Mouse (Mus musculus): ENCODE measurements around the gene 6030452D12Rik.

The 6030452D12Rik gene

DNA sequence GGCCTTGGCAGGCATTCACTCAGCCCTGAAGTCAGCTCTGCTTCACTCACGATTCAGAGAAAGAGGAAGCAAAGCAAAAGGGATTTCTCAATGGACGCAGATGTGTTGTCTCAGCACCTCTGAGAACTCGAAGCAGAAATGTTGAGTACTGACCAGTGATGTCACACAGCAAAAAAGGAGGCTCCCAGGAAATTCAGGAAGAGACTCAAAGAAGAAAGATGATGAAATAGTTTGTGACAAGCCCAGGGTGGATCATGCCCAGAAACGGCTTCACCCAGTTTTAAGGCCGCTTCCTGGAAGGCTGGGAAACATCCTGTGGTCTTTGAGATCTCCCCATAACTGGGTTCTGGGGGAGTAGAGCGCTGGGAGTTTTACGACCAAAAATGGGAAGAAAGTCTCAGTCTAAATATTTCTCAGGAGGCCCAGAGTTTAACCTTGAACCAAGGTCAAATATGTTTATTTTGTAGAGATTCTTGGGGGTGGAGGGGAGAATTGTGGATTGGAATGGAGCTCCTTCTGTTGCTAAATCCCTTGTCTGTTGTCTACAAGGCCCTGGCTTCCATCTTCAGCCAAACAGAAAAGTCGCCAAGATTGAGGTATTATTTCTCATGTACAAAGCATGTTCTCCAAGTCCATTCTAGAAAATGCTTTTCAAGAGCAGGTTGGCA, at the start of gene 6030452D12Rik:
Gene 6030452D12Rik, plus strand, starts transcription at position 505 of the 668 bp plus-strand sequence.
- DNase-seq = no peak

DNA sequence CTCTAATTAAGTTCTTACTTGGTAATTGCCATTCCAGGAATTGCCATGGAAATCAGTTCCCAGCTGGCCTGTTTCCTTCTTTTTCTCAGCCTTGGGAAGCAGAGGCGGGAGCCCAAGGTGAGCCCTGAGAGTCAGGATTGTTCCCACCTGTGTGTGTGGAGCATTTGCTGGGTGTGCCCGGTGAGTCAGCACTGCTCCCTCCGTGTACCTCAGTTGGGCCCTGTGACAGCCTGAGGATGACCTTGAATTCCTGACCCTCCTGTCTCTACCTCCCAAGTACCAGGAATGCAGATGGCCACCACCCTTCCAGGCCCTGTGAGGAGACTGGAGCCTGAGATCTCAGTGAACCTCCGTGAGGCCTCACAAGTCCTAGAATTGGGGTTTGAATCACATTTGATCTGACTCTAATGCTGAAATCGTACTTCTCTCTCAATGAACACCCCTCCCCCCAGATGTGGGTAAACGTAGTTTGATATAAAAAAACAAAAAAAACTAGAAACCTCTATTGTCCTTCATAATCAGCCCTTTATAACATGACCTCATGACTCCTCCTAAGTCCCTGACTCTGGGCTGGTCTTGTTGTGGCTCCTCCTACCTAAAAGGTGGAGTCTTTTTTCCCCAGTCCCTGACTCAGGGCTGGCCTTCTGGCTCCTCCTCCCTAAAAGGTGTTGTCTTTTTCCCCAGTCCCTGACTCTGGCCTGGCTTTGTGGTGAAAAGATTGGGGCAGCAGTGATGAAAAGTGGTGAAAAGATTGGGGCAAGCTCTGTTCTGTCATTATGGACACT, 48.8 kb upstream of the 6030452D12Rik start:
- DNase-seq = no peak

DNA sequence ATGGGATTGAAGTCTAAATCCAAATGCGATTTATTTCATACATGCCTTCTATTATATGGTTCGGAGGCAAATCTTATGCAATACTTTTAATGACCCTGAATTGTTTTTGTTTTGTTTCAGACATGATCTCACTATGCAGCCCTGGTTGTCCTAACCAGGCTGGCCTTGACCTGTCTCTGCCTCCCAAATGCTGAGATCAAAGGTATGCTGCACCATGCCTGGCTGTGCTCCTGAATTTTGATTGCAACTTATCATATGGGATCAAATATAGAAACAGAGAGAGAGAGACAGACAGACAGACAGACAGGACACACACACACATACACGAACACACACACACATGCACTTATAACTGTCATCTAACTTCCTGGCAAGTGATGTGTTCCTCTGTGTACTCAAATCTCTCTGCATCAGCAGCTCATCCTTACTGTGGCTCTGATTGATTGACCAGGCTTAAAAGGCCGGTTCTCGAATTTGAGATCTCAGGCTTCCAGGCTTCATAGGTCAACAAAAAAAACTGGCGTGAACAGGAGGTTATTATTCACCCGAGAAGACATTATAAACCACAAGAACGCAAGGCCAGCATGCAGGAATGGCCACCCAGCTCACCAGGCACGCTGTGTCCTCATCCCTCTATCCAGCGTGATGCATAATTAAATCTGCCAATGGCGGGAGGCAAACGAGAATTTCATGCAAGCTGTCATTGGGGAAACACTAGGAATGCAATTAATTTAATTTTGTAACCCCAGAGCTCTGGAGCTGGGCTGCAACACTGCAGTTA, 47.4 kb upstream of the 6030452D12Rik start:
- DNase-seq = no peak

DNA sequence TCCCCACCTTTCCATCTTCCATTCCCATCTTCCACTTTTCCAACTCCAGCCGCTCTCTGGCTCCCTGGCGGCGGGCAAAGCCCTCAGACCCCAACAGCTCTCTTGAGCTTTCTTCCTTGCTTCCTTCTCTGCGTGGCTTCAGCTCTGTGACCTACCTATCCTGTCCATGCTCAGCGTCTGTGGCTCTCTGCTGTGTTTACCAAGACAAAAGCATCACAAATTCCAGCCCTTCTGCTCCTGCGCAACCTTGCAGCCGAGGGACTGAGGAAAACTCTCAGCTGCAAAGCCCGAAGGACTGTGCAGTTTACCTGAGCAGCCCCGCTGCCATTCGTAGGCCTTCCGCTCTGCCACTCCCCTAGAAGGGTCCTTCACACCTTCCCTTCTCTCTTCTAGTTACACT, 46.3 kb upstream of the 6030452D12Rik start:
- DNase-seq = no peak

DNA sequence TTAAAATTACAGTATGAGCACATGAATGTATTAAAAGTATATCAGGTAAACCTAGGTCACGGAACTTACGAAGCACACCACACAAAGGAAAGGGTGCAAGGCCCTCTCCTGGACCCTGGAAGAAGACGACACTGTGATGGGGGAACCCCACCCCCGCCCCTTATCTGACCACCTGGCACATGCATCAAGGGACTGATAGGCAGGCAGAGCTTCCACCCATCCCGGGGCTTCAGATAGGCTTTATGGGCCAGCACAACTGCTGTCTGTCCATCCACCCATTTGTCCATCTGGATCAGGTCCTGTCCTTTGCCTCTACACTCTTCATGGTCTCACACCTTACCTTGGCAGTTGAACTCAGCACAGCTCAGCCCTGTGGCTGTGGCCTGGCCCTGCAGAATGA, 38.2 kb upstream of the 6030452D12Rik start:
- no peak for DNase-seq

DNA sequence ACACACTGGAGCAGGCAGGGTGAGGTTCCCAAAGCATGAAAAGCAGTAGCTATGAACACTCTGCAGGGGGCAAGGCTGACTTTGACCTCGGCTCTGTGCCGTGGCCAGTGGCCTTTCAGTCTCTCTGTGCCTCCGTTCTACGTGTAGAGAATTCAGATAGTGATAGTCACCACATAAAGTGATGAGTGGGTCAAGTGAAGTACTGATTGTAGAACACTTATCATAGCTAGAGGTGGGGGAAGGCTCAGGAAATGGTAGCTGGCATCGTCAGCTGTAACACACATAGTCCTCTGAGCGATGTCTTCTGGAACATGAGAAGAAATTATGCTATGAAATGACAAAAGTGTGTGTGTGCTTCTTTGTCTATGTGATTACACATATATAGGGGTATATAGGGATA, 36.5 kb upstream of the 6030452D12Rik start:
- no peak for DNase-seq

DNA sequence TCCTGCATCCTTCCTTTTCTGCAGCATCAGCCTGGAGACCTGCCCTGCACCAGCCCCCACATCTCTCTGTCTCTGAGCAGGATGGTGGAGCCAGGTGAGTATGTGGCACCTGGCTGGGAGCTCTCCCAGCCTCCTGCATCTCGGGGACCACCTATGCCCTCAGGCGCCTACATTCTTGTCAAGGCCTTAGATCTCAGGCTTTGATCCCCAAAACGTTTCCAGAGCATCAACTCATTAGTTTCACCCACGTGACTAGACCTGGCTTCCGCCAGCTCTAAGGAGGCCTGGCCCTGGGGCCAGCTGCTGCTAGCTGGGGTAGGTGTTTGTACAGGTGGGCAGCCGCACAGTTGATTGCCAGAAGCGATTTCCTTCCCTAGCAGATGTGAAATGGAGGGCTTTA, 30.8 kb upstream of the 6030452D12Rik start:
- no peak for DNase-seq

DNA sequence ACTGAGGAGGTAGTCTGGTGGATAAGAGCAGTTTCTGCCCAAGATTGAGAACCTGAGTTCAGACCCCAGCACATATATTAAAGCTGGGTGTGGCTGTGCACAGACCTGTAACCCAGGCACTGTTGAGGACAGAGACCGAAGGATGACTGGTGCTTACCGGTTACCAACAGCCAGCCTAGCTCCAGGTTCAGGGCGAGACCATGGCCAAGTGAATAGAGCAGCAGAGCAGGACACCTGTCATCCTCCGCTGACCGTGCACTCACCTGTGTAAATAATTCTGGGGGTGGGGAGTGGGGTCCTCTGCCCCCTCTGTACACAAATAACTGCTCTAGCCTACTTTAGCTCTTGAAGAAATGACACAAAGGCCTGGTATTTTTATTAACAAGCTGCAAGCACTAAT, 26.3 kb upstream of the 6030452D12Rik start:
- no peak for DNase-seq

DNA sequence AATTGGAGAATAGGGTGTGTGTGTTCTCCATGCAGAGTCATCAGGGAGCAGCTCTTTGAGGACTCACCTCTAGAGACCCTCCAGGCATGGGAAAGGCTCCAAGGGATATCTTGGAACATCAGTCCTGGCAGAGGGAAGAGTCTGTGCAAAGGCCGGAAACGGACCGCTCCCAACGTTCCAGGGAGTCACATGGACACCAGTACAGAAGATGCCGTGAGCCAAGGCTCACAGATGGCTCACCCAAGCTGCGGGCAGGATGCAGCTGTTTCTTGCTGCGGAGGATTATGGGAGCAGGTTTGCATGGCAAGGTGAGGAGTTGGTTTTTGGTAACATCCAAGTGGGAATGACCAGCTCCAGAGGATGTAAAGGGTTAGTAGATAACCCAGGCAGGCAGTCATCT, 3.9 kb downstream of the 6030452D12Rik start:
- DNase-seq = no peak

DNA sequence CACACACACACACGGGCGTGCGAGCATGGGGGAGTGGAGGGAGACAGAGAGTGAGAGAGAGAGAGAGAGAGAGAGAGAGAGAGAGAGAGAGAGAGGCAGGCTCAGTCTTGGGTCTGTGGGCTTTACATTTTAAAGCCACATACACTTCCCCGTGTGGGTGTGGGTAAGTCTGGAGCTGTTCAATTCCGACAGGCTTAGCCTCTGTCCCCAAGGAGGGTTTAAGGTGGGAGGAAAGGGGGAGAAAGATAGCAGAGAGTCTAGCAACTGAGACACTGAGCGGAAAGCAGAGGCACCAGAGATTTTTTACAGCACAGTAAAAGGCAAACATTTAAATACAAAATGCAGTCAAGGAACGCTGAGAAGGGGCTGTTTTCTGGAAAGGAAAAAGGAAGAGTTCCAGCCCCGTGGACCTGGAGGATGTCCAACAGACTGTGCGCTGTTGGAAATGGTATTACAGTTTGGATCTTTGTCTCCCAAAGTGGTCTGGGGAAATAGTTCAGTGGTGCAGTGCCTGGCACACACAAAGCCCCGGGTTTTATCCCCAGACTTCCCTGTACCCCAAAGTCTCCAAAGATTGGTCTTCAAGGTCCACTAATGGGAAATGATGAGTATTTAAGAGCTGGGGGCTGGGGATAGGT, 5.1 kb downstream of the 6030452D12Rik start:
- no peak for DNase-seq

DNA sequence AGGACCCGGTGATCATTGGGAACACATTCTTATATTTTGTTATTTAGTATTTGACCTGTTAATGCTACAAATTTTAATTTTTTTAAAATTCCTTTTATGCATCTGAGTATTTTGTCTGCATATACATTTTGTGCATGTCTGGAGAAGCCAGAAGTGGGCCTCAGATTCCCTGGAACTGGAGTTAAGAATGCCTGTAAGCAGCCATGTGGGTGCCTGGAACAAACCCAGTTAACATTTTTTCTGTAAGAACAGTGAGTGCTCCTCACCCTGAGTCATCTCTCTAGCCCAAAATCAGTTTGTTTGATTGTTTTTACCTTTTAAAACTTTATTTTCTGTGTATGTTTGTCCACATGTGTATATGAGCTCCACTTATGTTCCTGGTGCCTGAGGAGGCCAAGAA, 5.8 kb downstream of the 6030452D12Rik start:
- DNase-seq = no peak

DNA sequence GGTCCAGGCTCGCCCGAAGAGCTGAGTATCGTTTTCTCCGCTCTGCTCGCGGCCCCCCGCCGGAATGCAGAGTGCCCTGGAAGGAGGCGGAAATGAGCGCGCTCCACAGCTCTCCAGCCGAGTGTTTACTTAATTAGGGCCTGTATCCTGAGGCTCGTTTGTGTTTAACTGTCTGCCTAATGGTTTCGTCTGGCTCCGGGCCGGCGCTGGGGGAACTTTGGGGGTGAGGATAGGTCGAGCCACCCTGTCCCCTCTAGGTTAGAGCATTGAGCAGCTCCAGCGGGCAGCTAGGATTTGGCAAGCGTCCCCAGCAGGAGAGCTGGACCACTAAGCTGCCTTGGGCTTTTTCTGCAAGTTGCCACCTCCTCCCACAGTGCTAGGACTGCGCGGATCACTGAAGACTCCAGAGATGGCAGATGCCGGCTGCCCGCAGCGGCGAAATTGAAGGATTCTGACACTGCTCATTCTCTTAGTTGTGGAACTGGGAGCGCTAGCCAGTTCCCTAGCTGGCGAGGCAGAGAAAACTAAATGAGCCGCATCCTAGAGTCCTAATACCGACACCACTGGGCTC, 7.5 kb downstream of the 6030452D12Rik start:
- DNase-seq = no peak

DNA sequence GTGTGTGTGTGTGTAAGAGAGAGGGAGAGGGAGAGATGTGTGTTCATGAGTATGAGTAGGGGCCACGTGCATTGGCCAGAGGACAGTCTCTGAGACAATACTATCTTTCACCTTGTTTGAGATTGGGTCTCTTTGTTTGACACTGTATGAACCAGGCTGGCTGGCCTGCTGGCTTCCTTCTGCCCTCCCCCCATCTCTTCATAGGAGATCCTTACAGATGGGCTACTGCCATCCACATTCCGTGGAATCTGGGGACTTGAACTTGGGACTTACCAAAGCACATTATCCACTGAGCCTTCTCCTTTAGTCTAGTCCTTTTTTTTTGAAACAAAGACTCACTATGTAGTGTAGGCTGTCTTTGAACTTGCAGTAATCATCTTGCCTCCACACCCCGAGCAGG, 8.1 kb downstream of the 6030452D12Rik start:
- no peak for DNase-seq

DNA sequence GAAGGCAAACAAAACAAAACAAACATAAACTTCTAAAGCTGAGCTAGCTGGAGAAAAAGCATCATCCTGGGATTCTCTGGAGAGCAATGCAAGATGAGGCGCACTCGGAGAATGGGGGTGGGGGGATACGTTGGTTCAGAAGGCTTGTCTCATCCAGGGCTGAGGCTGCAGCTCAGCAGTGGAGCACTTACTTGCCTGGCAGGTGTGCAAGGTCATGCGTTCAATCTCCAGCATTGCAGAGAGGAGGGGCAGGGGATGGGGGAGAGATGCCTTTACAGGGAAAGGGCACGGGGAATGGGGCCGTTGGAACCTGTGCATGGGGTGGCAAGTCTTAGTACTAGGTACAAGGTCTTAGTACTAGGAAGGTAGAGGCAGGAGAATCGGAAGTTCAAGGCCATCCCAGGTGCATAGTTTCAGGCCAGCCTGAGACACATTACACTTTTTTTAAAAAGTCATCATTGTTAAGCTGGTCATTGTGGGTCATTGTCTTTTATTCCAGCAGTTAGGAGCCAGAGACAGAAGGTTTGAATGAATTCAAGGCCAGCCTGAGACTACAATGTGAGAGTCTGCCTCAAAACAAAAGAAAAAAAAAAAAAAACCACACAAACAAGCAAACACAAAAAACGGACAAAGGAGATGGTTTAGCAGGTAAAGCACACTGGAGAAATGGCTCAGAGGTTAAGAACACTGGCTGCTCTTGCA, 8.9 kb downstream of the 6030452D12Rik start:
- no peak for DNase-seq

DNA sequence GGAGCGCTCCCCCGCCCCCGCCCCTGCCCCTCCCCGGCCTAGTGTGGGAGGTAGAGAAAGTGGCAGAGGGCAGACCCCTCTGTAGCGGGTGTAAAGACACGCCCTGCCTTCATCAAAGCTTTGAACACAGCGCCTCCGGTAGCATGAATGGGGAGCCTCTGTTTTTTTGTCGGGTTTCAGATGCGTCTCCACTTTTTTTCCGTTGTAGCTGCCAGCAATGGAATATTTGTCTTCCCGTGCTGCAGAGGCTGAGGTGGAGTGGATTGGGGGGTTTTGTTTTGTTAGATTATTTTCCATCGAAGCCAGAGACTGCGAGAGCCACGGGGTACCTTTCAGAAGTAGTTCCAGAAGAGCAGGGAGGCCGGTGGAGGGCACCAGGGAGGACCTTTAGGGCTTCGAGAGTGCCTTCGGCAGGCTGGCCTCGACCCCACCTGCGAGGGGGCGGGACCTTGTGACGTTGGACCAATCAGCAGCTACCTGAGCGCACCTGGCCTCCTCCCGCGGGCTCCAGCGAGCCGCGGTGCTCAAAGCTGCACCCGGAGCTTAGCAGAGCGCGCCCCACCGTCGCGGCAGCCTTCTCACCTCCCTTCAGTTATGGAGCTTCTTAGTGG, 10.1 kb downstream of the 6030452D12Rik start, which contains the start of gene Cdh3:
Gene Cdh3, plus strand, starts transcription at position 527 of the 611 bp plus-strand sequence.
- no peak for DNase-seq

DNA sequence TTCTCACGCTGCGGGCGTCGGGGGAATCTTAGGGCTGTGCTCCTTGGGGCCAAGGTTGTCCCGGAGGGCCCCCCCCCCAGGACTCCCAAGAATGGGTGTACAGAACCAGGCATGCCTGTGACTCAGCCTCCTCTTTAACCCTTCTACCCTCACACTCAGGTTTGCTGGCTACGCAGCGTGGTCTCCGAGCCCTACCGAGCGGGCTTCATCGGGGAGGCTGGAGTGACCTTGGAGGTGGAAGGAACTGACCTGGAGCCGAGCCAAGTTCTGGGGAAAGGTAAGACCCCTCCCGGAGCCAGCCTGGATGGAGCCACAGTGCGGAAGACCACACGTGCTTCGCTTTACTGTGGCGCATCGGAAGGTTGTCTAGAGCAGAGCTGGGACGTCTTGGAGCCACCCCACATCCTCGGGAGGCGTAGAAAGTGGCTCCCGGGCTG, 10.8 kb downstream of the 6030452D12Rik start:
- DNase-seq = no peak

DNA sequence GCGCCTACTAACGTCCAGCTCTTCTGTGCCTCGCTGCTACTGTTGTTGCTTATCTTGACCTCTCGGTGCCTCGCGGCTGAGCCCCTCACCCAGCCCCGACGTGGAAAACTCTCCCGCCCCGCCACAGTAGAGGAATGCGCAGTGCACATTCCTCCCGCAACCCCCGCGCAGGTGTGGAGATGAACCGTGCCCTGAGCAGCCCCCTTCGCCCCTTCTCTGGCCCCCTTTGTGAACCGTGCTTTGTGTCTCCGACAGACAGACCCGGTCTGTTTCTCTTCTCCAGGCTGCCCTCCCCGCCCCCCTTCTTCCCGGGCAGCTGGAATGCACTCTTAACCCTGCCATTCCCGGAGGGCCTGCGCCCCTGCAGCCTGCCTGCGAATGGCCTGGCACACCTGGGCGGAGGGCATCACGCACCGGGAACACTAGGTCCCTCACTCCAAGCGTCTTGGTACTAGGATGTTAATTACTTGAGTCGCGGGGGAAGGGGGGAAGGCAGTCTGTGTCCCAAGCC, 11.3 kb downstream of the 6030452D12Rik start:
- no peak for DNase-seq

DNA sequence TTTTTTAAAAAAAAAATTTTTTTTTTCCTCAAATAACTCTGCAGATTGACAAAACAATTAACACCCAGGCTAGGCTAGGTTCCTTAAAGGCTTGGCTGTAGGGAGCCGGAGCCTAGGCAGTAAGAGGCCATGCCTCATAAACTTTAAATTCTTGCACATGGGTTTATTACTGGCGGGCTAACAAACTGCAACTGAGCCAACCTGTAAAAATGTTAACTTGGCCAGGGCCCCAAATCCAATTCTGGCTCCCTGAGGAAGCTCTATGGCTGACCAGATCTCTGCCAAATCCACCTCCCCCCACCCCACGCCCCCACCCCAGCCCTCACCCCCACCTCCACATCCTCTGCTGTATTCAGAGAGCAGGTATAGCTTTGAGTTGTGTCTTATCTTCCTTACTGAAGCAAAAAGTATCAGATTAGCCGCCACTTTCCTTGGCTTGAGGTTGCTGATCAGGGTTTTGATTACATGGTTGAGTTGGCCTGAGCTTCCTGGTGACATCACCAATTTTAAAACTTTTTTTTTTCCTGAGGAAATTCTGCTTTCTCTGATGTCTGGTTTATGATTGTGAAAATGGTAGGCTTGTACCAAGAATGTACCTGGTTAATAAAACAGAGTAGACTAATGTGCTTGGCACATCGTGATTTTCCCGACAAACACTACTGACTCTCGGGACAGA, 12.3 kb downstream of the 6030452D12Rik start:
- DNase-seq = no peak

DNA sequence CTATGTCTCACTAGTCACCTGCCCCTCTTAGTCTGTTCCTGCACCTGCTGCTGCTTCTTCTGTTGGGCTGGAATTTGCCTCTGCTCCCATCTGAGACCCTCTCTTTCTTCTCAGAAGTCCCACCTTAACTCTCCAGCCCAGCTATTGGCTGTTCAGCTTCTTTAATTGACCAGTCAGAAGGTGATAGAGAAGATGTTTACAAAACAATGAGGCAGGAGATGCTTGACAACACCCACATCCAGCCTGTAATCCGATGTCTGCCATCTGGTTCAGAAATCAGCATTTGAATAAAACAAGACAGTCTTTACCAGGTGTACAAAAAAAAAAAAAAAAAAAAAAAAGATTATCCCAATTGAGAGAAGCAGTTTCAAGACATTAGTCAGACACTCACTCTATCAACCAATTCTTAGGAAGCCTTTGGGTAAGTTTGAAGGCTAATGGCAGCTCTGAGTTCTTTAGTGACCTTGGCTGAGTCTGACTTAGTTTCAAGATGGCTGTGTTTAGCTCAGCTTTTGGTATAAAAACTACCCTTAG, 15.7 kb downstream of the 6030452D12Rik start:
- no peak for DNase-seq

DNA sequence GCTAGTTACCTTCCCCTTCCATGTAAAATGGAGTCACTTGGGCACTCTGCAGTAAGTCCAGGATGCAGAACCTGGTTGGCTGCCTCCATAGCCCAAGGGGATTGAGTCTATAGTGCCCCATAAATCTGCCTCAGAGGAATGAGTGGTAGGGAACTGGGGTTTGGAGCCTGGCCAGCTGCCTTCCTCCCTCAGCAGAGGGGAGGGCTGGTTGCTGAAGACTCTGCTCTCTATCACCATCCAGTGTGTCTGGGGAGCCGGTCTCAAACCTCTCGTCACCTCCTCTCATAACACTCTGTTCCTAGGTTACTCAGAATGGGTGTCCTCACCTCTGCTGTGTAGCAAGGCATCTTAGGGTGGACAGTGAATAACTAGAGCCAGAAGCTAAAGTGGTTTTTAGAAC, 16.3 kb downstream of the 6030452D12Rik start:
- no peak for DNase-seq

Data from spleen, adult 18-20 months (tissue).